Mouse (Mus musculus) ES-Bruce4 (cell line): ENCODE data around the gene Mmp25.

Source experiments
- CTCF ChIP-seq: IDR thresholded peaks from one replicate; pipeline ENCODE4 v1.8.1; 2011; ENCODE audit warnings: low read depth, low read length
- EP300 ChIP-seq: IDR thresholded peaks from 2 replicates; pipeline ENCODE4 v1.6.1; 2011; ENCODE audit warnings: low read depth, low read length; ENCODE audit not compliant: insufficient read depth
- POLR2A ChIP-seq: IDR thresholded peaks from one replicate; pipeline ENCODE4 v1.8.1; 2011; ENCODE audit warnings: low read length; ENCODE audit not compliant: insufficient read depth

GRCm38 (mm10) chr17:23620351-23620750 is 24.7 kb downstream of the Mmp25 start:
- TF ChIP-seq POLR2A, result no peak
- TF ChIP-seq CTCF, result no peak
- TF ChIP-seq EP300, result no peak
